Mouse (Mus musculus) limb, embryonic 13.5 days (tissue): ENCODE results near the gene Mvb12b. TPM values are rescaled to one million over a fixed set of nuclear protein-coding genes. Genes with fewer than 3 reads are reported as not detected.

Experiments
- ATAC-seq: fragments of 200-750 bp; cut with Nextera tagmentation; 2 replicates; pipeline ENCODE4 v1.8.0; 2017; ENCODE audit warnings: low read depth, moderate number of reproducible peaks, moderate TSS enrichment; ENCODE audit not compliant: low FRiP score
- H3K27ac ChIP-seq: fragments of 300-500 bp; sonication (generic); 2 replicates; pipeline ENCODE4 v1.5.1; 2015; ENCODE audit warnings: inconsistent platforms, mild to moderate bottlenecking, moderate library complexity
- H3K27me3 ChIP-seq: fragments of 300-500 bp; sonication (generic); 2 replicates; pipeline ENCODE4 v1.6.1; 2015; ENCODE audit warnings: mild to moderate bottlenecking, inconsistent platforms
- H3K36me3 ChIP-seq: fragments of 300-500 bp; sonication (generic); 2 replicates; pipeline ENCODE4 v1.6.1; 2015; ENCODE audit warnings: inconsistent platforms, mild to moderate bottlenecking, moderate library complexity
- H3K4me1 ChIP-seq: fragments of 300-500 bp; sonication (generic); 2 replicates; pipeline ENCODE4 v1.6.1; 2015; ENCODE audit warnings: inconsistent platforms
- H3K4me2 ChIP-seq: fragments of 300-500 bp; sonication (generic); replicated peaks from 2 replicates; pipeline ENCODE4 v1.6.1; 2015; ENCODE audit warnings: inconsistent platforms, mild to moderate bottlenecking, moderate library complexity
- H3K4me3 ChIP-seq: fragments of 300-500 bp; sonication (generic); 2 replicates; pipeline ENCODE4 v1.5.1; 2015; ENCODE audit warnings: moderate library complexity, mild to moderate bottlenecking, inconsistent platforms
- H3K9ac ChIP-seq: fragments of 300-500 bp; sonication (generic); 2 replicates; pipeline ENCODE4 v1.6.1; 2015; ENCODE audit warnings: mild to moderate bottlenecking, inconsistent platforms
- H3K9me3 ChIP-seq: fragments of 300-500 bp; sonication (generic); 2 replicates; pipeline ENCODE4 v1.6.1; 2016; ENCODE audit warnings: inconsistent platforms
- WGBS: fragments of 180-500 bp; shearing (Covaris S2); methylation state at CpG from one replicate; pipeline ENCODE4 v1.1.7; 2015; 5-methylcytosine and 5-hydroxymethylcytosine counted together
- polyA plus RNA-seq: library from polyadenylated mRNA; unstranded; fragments of >200 nt; fragmentation: Nextera tagmentation; extraction: Ambion mirVana; gene quantifications from 2 replicates; pipeline ENCODE4 v1.2.1, GENCODE M21; 2015

The Mvb12b gene
- polyA plus RNA-seq, 1 experiment from 2014 or later: 22.6 TPM

- Histone ChIP-seq H3K27ac (no peak overlapping the region), H3K36me3 (peaks cover 14% of the 10 kb centered on the region), H3K4me2 (no peak overlapping the region), H3K27me3 (0 out of 2 replicates have a peak, but pooled peaks cover 7% of the 10 kb centered on the region), H3K9ac (no peak overlapping the region; the same call in 1 of the 2 replicates), H3K9me3 (no peaks in the 10 kb centered on the region), H3K4me3 (no peak overlapping the region), H3K4me1 (peaks cover 23% of the 10 kb centered on the region)
- no peak for ATAC-seq
- WGBS: 77% methylated on average over 4 of the region's 4 CpGs
Observed at GRCm38 (mm10) chr2:33841980-33842379, 45.8 kb downstream of the Mvb12b start.

DNA sequence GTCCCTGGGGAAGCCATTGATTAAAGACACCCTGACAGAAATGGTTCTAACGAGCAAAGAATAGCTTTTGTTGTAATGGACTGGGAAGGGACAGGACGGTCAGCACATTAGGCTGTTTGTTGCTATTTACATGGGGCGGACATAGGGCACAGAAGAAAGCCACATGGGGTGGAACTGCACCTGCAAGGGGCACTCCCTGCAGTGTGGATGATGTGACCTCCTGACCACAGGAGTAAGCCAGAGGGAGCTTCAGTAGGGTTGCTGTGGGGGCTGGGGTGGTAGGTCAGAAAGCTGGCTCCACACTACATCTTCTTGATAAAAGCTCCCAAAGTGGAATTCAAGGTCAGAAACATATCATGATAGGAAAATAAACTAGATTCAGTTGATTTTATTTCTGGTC is 47.3 kb downstream of the Mvb12b start:
- H3K27ac ChIP-seq: no peak overlapping the region
- H3K36me3 ChIP-seq: peaks cover 17% of the 10 kb centered on the region
- no peak overlapping the region for H3K9ac ChIP-seq
- peaks cover 22% of the 10 kb centered on the region for H3K4me1 ChIP-seq
- ATAC-seq: no peak
- no peak overlapping the region for H3K4me3 ChIP-seq
- WGBS: 63% methylated on average over 3 of the region's 3 CpGs
- no peaks in the 10 kb centered on the region for H3K9me3 ChIP-seq
- H3K27me3 ChIP-seq: 0 out of 2 replicates have a peak, but pooled peaks cover 7% of the 10 kb centered on the region
- H3K4me2 ChIP-seq: no peak overlapping the region

DNA sequence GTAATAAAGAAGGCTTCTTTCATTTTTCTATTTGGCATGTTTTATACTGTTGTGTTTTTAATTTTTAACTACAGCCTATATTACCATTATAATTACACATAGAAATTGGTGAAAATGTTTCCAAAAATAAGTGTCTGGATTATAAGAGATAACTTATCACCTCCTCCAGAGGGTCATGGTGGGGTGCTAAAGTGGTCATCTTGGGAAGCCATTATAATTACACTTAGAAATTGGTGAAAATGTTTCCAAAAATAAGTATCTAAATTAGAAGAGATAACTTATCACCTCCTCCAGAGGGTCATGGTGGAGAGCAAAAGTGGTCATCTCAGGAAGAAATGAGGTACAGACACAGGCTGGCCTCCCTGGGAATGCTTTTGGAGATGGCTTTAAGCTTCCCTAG is 48.5 kb downstream of the Mvb12b start:
- Histone ChIP-seq H3K36me3 (peaks cover 20% of the 10 kb centered on the region), H3K4me3 (no peak overlapping the region), H3K9me3 (no peaks in the 10 kb centered on the region), H3K27me3 (0 out of 2 replicates have a peak, but pooled peaks cover 7% of the 10 kb centered on the region), H3K27ac (no peak overlapping the region), H3K4me2 (no peak overlapping the region), H3K4me1 (peaks cover 34% of the 10 kb centered on the region), H3K9ac (no peak overlapping the region)
- no peak for ATAC-seq

- no peak for ATAC-seq
- Histone ChIP-seq H3K9me3 (no peaks in the 10 kb centered on the region), H3K27ac (no peak overlapping the region), H3K4me1 (peaks cover 41% of the 10 kb centered on the region), H3K27me3 (0 out of 2 replicates have a peak, but pooled peaks cover 4% of the 10 kb centered on the region), H3K9ac (no peak overlapping the region), H3K4me2 (no peak overlapping the region), H3K36me3 (peaks cover 26% of the 10 kb centered on the region), H3K4me3 (no peak overlapping the region)
- 52% methylated on average over 6 of the region's 6 CpGs for WGBS
Observed at GRCm38 (mm10) chr2:33837297-33837696, 50.4 kb downstream of the Mvb12b start.

DNA sequence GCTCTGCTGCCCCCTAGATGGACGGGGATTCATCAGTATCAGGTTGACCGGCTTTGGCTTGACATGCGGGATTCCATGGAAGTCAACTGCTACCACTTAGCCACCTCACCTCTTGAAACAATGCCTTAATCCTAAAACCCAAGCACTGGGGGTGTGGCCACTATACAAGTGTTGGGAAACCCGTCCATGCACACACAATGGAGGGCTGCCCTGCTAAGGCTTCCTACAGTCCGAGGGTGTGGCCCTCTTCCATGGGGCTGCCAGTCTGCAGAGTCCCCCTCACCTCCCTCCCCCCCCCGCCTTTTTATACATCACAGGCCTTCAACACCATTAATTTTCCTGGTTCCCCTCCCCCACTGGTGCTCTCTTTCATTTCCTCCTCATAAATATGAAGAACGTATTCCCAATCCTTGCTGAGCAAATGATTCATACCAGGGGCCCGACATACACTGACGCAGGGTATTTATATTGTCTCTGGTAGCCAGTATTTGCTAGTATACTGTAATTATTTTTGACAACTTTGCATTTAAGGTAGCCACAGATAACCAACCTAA is 51.0 kb downstream of the Mvb12b start:
- H3K36me3 ChIP-seq: peaks cover 29% of the 10 kb centered on the region
- no peaks in the 10 kb centered on the region for H3K9me3 ChIP-seq
- H3K27ac ChIP-seq: no peak overlapping the region
- no peak overlapping the region for H3K4me2 ChIP-seq
- H3K4me3 ChIP-seq: no peak overlapping the region
- 0 out of 2 replicates have a peak, but pooled peaks cover 3% of the 10 kb centered on the region for H3K27me3 ChIP-seq
- no peak for ATAC-seq
- no peak overlapping the region for H3K9ac ChIP-seq
- WGBS: 56% methylated on average over 9 of the region's 9 CpGs
- H3K4me1 ChIP-seq: peaks cover 41% of the 10 kb centered on the region

- Histone ChIP-seq H3K27me3 (no peaks in the 10 kb centered on the region), H3K9me3 (no peaks in the 10 kb centered on the region), H3K4me1 (peaks cover 48% of the 10 kb centered on the region), H3K9ac (no peak overlapping the region), H3K36me3 (peaks cover 40% of the 10 kb centered on the region), H3K4me3 (no peak overlapping the region), H3K27ac (no peak overlapping the region; the same call in 1 of the 2 replicates), H3K4me2 (no peak overlapping the region)
- ATAC-seq: no peak
- WGBS: 76% methylated on average over 8 of the region's 8 CpGs
Observed at GRCm38 (mm10) chr2:33835038-33835437, 52.7 kb downstream of the Mvb12b start.

DNA sequence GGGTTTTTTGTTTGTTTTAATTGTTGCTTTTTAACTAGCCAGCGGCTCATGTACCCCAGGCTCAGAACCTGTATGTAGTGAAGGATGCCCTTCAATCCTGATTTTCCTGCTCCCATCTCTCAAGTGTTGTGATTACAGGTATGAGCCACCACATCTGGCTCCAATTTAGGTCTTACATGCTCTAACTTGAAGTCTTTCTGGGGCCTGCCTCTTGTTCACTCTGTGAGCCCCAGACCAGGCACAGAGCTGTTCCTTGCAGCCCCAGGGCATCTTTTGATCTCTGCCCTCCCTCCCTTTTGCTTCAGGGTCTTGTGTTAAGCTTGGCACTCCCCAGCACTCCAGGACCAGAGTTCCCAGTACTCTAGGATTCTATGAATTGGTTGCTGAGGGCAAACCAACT is 53.8 kb downstream of the Mvb12b start:
- Histone ChIP-seq H3K36me3 (peaks cover 40% of the 10 kb centered on the region), H3K4me1 (peaks cover 48% of the 10 kb centered on the region), H3K4me2 (no peak overlapping the region), H3K27ac (no peak overlapping the region), H3K27me3 (no peaks in the 10 kb centered on the region), H3K9ac (no peak overlapping the region), H3K4me3 (no peak overlapping the region), H3K9me3 (no peaks in the 10 kb centered on the region)
- ATAC-seq: no peak
- 42% methylated on average over 1 of the region's 1 CpGs for WGBS

DNA sequence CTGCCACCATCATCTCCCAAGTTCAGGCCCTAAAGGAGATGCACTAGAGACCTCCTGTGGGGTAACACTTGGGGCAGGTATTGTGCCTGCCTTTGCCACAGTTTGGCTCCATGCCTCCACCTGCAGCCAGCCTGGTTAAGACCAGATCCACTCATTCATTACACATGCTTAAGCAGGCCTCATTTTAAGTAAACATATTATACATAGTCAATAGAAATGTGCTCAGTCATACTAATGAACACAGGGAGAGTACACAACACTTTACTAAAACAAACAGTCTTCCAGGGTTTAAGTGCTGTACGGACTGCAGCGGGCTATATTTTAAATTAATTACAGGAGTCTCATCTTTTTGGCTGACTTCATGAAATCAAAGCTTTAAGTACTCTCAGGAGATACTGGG is 57.9 kb downstream of the Mvb12b start:
- H3K4me3 ChIP-seq: no peak overlapping the region
- H3K27ac ChIP-seq: no peak overlapping the region
- H3K9me3 ChIP-seq: no peaks in the 10 kb centered on the region
- H3K36me3 ChIP-seq: peaks cover 55% of the 10 kb centered on the region
- H3K4me1 ChIP-seq: peaks cover 25% of the 10 kb centered on the region
- H3K27me3 ChIP-seq: no peaks in the 10 kb centered on the region
- H3K9ac ChIP-seq: no peak overlapping the region
- 85% methylated on average over 2 of the region's 2 CpGs for WGBS
- ATAC-seq: no peak
- H3K4me2 ChIP-seq: no peak overlapping the region

- no peak overlapping the region for H3K27ac ChIP-seq
- peaks cover 57% of the 10 kb centered on the region for H3K36me3 ChIP-seq
- no peaks in the 10 kb centered on the region for H3K9me3 ChIP-seq
- no peaks in the 10 kb centered on the region for H3K27me3 ChIP-seq
- no peak overlapping the region for H3K4me3 ChIP-seq
- no peak overlapping the region for H3K9ac ChIP-seq
- WGBS: 86% methylated on average over 6 of the region's 6 CpGs
- no peak for ATAC-seq
- H3K4me1 ChIP-seq: peaks cover 27% of the 10 kb centered on the region
- H3K4me2 ChIP-seq: no peak overlapping the region
Observed at GRCm38 (mm10) chr2:33826777-33827176, 61.0 kb downstream of the Mvb12b start.

DNA sequence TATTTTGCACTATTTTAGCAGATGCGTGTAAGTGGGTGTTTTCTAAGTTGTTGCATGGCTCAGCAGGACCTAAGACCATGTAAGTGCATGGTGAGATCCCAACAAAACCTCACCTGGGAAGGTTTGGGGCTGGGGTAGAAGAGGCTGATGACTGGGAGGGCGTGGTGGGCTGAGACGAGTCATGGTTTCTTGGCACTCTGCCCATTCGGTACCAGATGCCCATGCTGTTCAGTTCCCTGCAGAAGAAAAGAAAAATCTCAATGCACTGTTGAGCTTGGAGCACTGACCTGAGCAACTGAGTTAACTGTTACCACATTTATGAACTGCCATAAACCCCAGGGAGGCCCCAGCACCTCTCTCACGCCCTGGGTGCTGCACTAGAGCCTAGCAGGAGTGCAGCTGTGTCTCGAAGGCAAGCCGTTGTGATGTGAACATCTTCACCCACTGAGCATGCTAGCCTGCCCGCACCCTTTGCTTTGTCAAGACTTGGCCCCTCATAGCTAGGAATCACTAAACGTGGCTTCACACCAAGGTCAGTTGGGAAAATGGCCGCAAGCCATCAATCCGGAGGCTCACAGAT is 62.7 kb downstream of the Mvb12b start:
- H3K4me3 ChIP-seq: no peak overlapping the region
- 71% methylated on average over 11 of the region's 11 CpGs for WGBS
- H3K27me3 ChIP-seq: peaks cover 10% of the 10 kb centered on the region; the same call in 1 of the 2 replicates
- ATAC-seq: no peak
- no peak overlapping the region for H3K27ac ChIP-seq
- H3K4me1 ChIP-seq: peaks cover 24% of the 10 kb centered on the region
- peaks cover 57% of the 10 kb centered on the region for H3K36me3 ChIP-seq
- no peak overlapping the region for H3K9ac ChIP-seq
- H3K4me2 ChIP-seq: no peak overlapping the region
- no peaks in the 10 kb centered on the region for H3K9me3 ChIP-seq

- Histone ChIP-seq H3K27me3 (peaks cover 12% of the 10 kb centered on the region; the same call in 1 of the 2 replicates), H3K9ac (no peak overlapping the region), H3K27ac (no peak overlapping the region), H3K36me3 (peaks cover 72% of the 10 kb centered on the region), H3K4me1 (peaks cover 37% of the 10 kb centered on the region), H3K9me3 (no peaks in the 10 kb centered on the region), H3K4me2 (no peak overlapping the region), H3K4me3 (no peak overlapping the region)
- WGBS: 24% methylated on average over 13 of the region's 13 CpGs
- peak; percentile 81; the same call in 1 of the 2 replicates for ATAC-seq
Observed at GRCm38 (mm10) chr2:33821677-33822607, 65.8 kb downstream of the Mvb12b start.

GRCm38 (mm10) chr2:33820450-33820849 is 67.3 kb downstream of the Mvb12b start:
- no peak for ATAC-seq
- 87% methylated on average over 3 of the region's 3 CpGs for WGBS
- H3K36me3 ChIP-seq: peaks cover 64% of the 10 kb centered on the region

More at GRCm38 (mm10) chr2:33820450-33820849, 67.3 kb downstream of the Mvb12b start:
- H3K9me3 ChIP-seq: no peaks in the 10 kb centered on the region
- H3K9ac ChIP-seq: no peak overlapping the region
- no peak overlapping the region for H3K4me2 ChIP-seq
- H3K27me3 ChIP-seq: peaks cover 12% of the 10 kb centered on the region; the same call in 1 of the 2 replicates
- H3K27ac ChIP-seq: no peak overlapping the region
- peaks cover 52% of the 10 kb centered on the region for H3K4me1 ChIP-seq
- H3K4me3 ChIP-seq: no peak overlapping the region
